ENCODE assay signal across 8 mouse cellular contexts in the genomic region with DNA sequence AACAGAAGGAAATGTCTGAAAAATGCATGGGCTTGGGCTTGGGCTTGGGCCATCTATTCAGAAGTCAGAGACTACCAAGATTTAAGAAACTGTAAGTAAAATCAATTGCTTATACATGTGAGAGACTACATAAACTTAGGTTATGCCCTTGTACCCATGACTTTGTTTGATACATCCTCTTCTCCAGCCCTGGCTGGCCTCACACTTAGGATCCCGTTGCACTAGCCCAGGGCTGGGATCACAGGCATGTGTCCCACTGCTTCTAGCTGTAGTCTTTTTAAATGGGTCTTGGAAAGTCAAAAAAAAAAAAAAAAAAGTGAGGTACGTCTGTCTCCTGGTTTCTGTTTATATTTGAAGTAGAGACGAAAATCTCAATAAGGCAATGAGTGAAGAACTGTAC. TPM values are rescaled to one million over a fixed set of nuclear protein-coding genes. Genes with fewer than 3 reads are reported as not detected.
A peak's percentile ranks its signal among the peaks of the same experiment; 100 is the strongest.
DNase-seq lines count a peak whose midpoint lies in the region; ATAC-seq and TF ChIP-seq lines count a peak whose summit lies in the region.

No protein-coding gene starts in this region.

- H3K4me1 ChIP-seq in liver, adult 2 months (ENCODE audit: control insufficient read depth, insufficient read depth, low read length): peaks cover 15% of the 10 kb centered on the region; the same call in 1 of the 2 replicates
- peaks cover 21% of the 10 kb centered on the region; the same call in 1 of the 2 replicates for H3K4me1 ChIP-seq in embryonic facial prominence, embryonic 14.5 days (ENCODE audit: control insufficient read depth, insufficient read depth, low read length)
- no peaks in the 10 kb centered on the region; the same call in 1 of the 2 replicates for H3K4me1 ChIP-seq in intestine, postnatal 0 days (replicated peaks; ENCODE audit: control insufficient read depth, insufficient read depth, low read length)
- H3K4me1 ChIP-seq in neural tube, embryonic 14.5 days (ENCODE audit: control insufficient read depth, insufficient read depth, low read length): peaks cover 13% of the 10 kb centered on the region

- no peaks in the 10 kb centered on the region for H3K36me3 ChIP-seq in liver, adult 2 months (ENCODE audit: control insufficient read depth, insufficient read depth, low read length)
- no peaks in the 10 kb centered on the region for H3K36me3 ChIP-seq in embryonic facial prominence, embryonic 14.5 days (ENCODE audit: control insufficient read depth, insufficient read depth, low read length)
- H3K36me3 ChIP-seq in intestine, postnatal 0 days (ENCODE audit: control insufficient read depth, insufficient read depth): no peaks in the 10 kb centered on the region
- no peaks in the 10 kb centered on the region for H3K36me3 ChIP-seq in neural tube, embryonic 14.5 days (ENCODE audit: control insufficient read depth, insufficient read depth, low read length)

- peak overlapping the region; percentile 20 for H3K27ac ChIP-seq in liver, adult 2 months (replicated peaks; ENCODE audit: insufficient read depth, low read depth, low read length)
- H3K27ac ChIP-seq in embryonic facial prominence, embryonic 14.5 days (replicated peaks; ENCODE audit: low read depth, low read length): no peak overlapping the region; the same call in 1 of the 2 replicates
- H3K27ac ChIP-seq in intestine, postnatal 0 days (ENCODE audit: low read depth, low read length): no peak overlapping the region
- no peak overlapping the region for H3K27ac ChIP-seq in neural tube, embryonic 14.5 days (ENCODE audit: low read depth, low read length)

- no peak overlapping the region for H3K9ac ChIP-seq in liver, adult 2 months (ENCODE audit: low read depth, low read length)
- H3K9ac ChIP-seq in embryonic facial prominence, embryonic 14.5 days (ENCODE audit: low read depth, low read length): peak overlapping the region; percentile 95; the same call in 1 of the 2 replicates
- H3K9ac ChIP-seq in intestine, postnatal 0 days (ENCODE audit: low read depth, low read length): no peak overlapping the region
- peak overlapping the region; percentile 99; the same call in 1 of the 2 replicates for H3K9ac ChIP-seq in neural tube, embryonic 14.5 days (replicated peaks; ENCODE audit: low read depth, low read length)

- no peak for ATAC-seq in embryonic facial prominence, embryonic 14.5 days (ENCODE audit: low read depth)
- no peak for ATAC-seq in intestine, postnatal 0 days
- ATAC-seq in neural tube, embryonic 14.5 days (ENCODE audit: low read depth): no peak

- no peaks in the 10 kb centered on the region for H3K27me3 ChIP-seq in liver, adult 2 months (ENCODE audit: control insufficient read depth, insufficient read depth, low read length)
- H3K27me3 ChIP-seq in embryonic facial prominence, embryonic 14.5 days (replicated peaks; ENCODE audit: control insufficient read depth, insufficient read depth, low read length): no peaks in the 10 kb centered on the region; the same call in 1 of the 2 replicates
- peaks cover 30% of the 10 kb centered on the region; the same call in 1 of the 2 replicates for H3K27me3 ChIP-seq in intestine, postnatal 0 days (replicated peaks; ENCODE audit: control insufficient read depth, insufficient read depth, low read length)
- peaks cover 5% of the 10 kb centered on the region; the same call in 1 of the 2 replicates for H3K27me3 ChIP-seq in neural tube, embryonic 14.5 days (ENCODE audit: control insufficient read depth, insufficient read depth, low read length)

- H3K4me3 ChIP-seq in liver, adult 2 months (ENCODE audit: insufficient read depth, low read depth, low read length): peak overlapping the region; percentile 97; the same call in 1 of the 2 replicates
- H3K4me3 ChIP-seq in embryonic facial prominence, embryonic 14.5 days (ENCODE audit: low read depth, low read length): peak overlapping the region; percentile 91
- H3K4me3 ChIP-seq in intestine, postnatal 0 days (ENCODE audit: low read depth, low read length): peak overlapping the region; percentile 71
- peak overlapping the region; percentile 92 for H3K4me3 ChIP-seq in neural tube, embryonic 14.5 days (ENCODE audit: low read depth, low read length)

- no peak for TF ChIP-seq POLR2A in liver, adult 2 months (IDR thresholded peaks at IDR 0.05; ENCODE audit: extremely low read depth, insufficient read depth, low read length)

- TF ChIP-seq CTCF in liver, adult 2 months (IDR thresholded peaks at IDR 0.05; ENCODE audit: low read depth, low read length): no peak
- no peak for TF ChIP-seq CTCF in intestine, postnatal 0 days (IDR thresholded peaks at IDR 0.05; ENCODE audit: low read depth)

- H3K79me2 ChIP-seq in liver, adult 2 months (ENCODE audit: control insufficient read depth, insufficient read depth, low read length): peaks cover 10% of the 10 kb centered on the region

- peak overlapping the region; percentile 61 for H3K4me2 ChIP-seq in embryonic facial prominence, embryonic 14.5 days (ENCODE audit: low read depth, low read length)
- peak overlapping the region; percentile 90 for H3K4me2 ChIP-seq in intestine, postnatal 0 days (replicated peaks; ENCODE audit: low read depth)
- peak overlapping the region; percentile 68 for H3K4me2 ChIP-seq in neural tube, embryonic 14.5 days (ENCODE audit: low read depth, low read length)

- no peak for DNase-seq in liver, adult 2 months (ENCODE audit: extremely low read depth, low read depth, low spot score)
- DNase-seq in liver (no peak), adipocyte (ENCODE audit: low spot score) (no peak)
- no peak for DNase-seq in embryonic facial prominence, embryonic 14.5 days (ENCODE audit: low spot score)
- no peak for DNase-seq in frontal cortex, postnatal 10 days (ENCODE audit: low spot score in 2 of 2)
- no peak for DNase-seq in spleen, postnatal 36 days (ENCODE audit: low spot score in 2 of 2)

- H3K9me3 ChIP-seq in embryonic facial prominence, embryonic 14.5 days (ENCODE audit: control insufficient read depth, low read length): no peaks in the 10 kb centered on the region
- no peaks in the 10 kb centered on the region for H3K9me3 ChIP-seq in intestine, postnatal 0 days (ENCODE audit: control insufficient read depth)
- no peaks in the 10 kb centered on the region for H3K9me3 ChIP-seq in neural tube, embryonic 14.5 days (ENCODE audit: control insufficient read depth, low read length)

- WGBS in liver, adult 2 months: 19% methylated on average over 3 of the region's 3 CpGs
- WGBS in embryonic facial prominence, embryonic 14.5 days: 12% methylated on average over 3 of the region's 3 CpGs
- 42% methylated on average over 3 of the region's 3 CpGs for WGBS in intestine, postnatal 0 days
- WGBS in neural tube, embryonic 14.5 days: 15% methylated on average over 3 of the region's 3 CpGs

RNA-seq across cellular contexts. Expression of a gene that starts 1.3 kb away (rescaled TPM):
- total RNA-seq in liver, adult 2 months (2014; rRNA removed): 4.5 and 6.0 TPM in 2 replicates
- polyA plus RNA-seq in liver, adult 2 months (2012; rRNA removed): 0.98 and 1.1 TPM in 2 replicates
- 4.4 and 4.9 TPM in 2 replicates for polyA plus RNA-seq in embryonic facial prominence, embryonic 14.5 days (2014; fragmentation: Nextera tagmentation; extraction: Ambion mirVana)
- polyA plus RNA-seq in intestine, postnatal 0 days (2015; fragmentation: Nextera tagmentation; extraction: Ambion mirVana): 0.95 and 1.1 TPM in 2 replicates
- 7.6 and 8.1 TPM in 2 replicates for polyA plus RNA-seq in neural tube, embryonic 14.5 days (2014; fragmentation: Nextera tagmentation; extraction: Ambion mirVana)

Comparison
In these comparisons a context has a peak if more than half of its experiments do, and no peak if none do; other contexts are left out.
1. H3K9ac ChIP-seq: peak in embryonic facial prominence, embryonic 14.5 days (single experiment) and neural tube, embryonic 14.5 days (single experiment); none in liver, adult 2 months (single experiment) and intestine, postnatal 0 days (single experiment).
2. Peak in every context shown above with its lines, with median percentiles within 50 percentile points of each other: H3K4me3 ChIP-seq and H3K4me2 ChIP-seq.